Mouse (Mus musculus): Measurements from ENCODE around the gene Gsta2.
"Not testable (repeated sequence)": the region's sequence is repeated elsewhere in the genome, so short reads cannot be mapped to it uniquely, and the experiment has no call there.

The Gsta2 gene

GRCm38 (mm10) chr9:78364701-78365100, 9.1 kb upstream of the Gsta2 start:
- DNase-seq = no peak

GRCm38 (mm10) chr9:78363374-78363773, 7.8 kb upstream of the Gsta2 start:
- no peak for DNase-seq

DNA sequence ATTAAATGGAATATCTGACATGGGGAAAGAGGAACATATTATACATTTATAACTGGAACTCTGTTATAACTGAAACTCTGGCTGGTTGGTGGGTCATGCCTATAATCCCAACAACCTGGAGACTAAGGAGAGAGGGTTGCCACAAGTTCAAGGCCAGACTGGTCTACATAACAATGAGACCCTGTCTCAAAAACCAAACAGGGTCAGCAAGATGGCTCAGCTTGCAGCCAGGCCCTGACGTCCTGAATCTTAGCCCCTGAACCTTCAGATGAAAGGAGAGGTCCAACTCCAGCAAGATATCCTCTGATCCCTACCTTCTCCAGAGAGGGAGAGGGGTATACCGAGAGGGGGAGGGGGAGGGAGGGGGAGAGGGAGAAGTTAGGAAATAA, 4.9 kb upstream of the Gsta2 start:
- no peak for DNase-seq

DNA sequence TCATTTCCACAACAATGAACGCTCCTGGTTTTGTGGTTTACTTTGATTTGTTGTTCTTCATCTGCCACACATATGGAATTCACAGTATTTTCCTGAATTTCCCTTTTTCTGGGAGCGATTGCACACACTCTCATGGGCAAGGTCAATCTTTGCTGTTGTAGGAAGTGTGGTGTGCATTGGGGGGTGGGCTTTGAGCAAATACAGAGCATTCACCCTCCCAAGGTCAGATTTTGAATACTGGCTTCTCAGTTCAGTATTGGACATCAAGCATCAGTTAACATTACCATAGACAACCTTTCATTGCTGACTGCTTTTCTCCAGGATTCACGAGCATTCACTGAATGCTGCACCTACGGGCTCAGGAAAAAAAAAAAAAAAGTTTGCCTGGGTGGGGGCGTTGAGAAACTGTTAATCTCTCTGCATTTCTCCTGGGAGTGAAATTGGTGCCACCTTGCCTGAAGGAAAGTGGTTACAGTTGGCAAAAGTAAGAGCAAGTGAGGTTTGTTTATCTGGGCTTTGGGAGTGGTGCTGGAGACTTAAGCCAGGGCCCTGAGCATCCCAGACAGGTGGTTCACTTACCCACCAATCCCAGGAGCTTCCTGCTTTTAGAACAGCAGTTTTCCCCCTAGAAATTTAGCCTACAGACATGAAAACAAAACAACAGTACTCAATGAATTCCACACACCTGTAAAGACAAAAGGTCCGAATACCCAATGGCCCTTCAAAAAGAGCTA, 4.3 kb upstream of the Gsta2 start:
- no peak for DNase-seq

DNA sequence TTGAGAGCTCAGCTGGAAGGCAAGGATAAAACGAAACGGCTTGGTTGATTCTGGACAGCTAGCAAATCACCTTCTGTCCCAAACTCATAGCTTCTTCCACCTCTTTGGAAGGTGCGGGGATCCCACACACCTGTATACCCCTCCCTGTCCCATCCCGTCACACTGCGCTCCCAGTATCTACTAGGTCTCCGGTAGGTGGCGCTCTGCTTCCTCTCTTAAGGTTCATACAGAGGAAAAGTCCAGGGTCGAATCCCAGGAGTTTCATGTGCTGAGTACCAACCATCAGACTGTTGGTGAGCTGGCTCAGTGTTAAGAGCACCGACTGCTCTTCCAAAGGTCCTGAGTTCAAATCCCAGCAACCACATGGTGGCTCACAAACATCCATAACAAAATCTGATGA, 2.5 kb upstream of the Gsta2 start:
- DNase-seq = peak; percentile 83

DNA sequence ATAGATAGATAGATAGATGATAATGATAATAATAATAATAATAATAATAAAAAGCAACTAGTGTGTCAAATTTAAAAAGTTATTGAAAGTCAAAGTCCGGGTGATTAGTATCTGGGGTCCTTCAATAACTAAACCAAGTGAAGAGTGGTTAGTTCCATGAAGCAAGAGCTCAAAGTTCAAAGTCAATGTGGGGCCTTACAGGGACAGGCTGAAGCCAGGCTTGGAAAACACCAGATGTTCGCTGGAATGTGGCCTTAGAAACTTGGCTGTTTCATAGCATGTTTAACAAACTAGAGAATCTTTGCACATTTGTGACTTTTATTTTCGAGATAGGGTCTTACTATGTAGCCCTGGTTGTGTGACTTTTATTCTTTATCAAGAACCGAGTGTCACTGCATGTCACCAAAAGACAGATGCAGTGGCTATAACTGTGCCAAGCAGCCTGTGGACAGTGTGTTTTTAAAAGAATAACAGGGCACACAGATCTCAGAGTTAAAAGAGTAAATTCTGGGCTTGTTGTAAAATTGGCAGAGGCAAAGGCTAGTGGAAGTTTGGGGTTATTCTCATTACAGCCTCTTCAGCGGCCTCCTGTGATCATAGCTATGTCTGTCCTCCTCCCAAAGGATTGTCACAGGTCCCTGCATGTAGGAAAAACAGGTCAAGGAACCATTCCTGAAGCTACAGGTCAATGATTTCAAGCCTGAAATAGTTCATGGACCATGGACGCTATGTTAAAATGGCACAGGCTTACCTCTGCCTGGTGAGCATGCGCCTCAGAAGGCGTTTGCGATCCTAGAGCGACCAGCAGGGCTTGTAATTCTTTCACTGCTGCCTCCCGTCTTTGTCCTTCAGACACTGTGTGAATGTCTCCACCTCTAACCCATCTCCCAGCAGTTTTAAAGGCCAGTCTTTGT, 666 bp downstream of the Gsta2 start:
- DNase-seq = no peak

GRCm38 (mm10) chr9:78351504-78352220, 3.9 kb downstream of the Gsta2 start:
- DNase-seq = no peak

DNA sequence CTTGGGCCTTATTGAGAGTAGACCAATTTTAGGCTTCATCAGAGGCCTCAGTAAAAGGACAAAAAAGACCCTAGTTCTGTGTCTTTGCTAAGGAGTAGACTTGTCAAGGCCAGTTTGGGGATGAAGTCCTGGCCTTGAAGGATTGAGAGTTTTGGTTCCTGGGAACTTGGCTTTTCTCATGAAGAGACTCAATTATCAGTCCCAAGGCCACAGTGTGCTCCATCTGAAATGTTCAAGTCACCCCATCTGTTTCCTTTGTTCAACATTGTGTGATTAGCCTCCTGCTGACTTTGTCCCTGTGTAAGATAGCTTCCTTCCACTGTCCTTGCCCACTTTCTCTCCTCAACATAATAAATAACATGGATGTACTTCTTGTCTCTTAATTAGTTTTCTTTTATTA, 5.6 kb downstream of the Gsta2 start:
- DNase-seq = not testable (repeated sequence)

GRCm38 (mm10) chr9:78349141-78349540, 6.4 kb downstream of the Gsta2 start:
- not testable (repeated sequence) for DNase-seq

- DNase-seq = not testable (repeated sequence)
Measured at GRCm38 (mm10) chr9:78348206-78349004, 7.2 kb downstream of the Gsta2 start.

DNA sequence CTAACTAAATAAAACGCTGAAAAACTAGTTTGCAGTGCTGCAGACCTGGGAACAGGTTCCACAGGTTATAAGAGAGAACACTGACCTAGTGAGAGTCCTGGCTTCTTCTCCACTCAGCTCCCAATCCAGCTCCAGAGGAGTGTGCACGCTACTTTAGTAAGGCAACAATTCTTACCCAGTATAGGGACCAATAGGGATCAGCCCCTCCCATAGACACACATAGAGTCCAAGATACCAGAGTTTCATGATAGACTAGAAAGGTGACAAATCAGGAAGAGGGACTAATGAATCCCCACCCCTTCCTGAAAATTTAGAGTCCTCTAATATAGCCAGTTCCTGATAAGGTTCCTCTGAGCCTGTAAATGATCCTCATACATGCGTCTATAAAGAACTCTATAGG, 8.6 kb downstream of the Gsta2 start:
- no peak for DNase-seq

GRCm38 (mm10) chr9:78345235-78345634, 10.4 kb downstream of the Gsta2 start:
- not testable (repeated sequence) for DNase-seq

GRCm38 (mm10) chr9:78343055-78343454, 12.5 kb downstream of the Gsta2 start:
- DNase-seq = not testable (repeated sequence)

GRCm38 (mm10) chr9:78342494-78342893, 13.1 kb downstream of the Gsta2 start:
- not testable (repeated sequence) for DNase-seq

DNA sequence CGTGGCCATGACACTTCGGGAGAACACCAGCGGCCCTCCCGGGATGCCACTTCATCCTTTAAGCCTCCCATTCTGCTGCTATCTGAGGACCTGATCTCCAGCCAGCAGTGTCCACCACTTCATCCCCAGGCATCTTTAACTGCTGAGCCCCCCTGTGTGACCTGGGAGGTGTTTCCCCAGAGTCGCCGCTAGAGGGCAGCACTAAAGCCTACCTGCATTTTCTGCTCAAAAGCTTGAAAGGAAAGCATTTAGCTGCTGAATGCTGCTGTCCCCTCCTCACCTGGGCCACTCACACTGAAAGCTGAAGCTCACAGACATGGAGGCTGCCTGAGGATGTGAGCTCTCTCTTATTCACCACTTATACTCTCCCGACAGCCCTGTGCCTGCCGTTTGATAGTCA, 15.3 kb downstream of the Gsta2 start:
- peak; percentile 73 for DNase-seq

DNA sequence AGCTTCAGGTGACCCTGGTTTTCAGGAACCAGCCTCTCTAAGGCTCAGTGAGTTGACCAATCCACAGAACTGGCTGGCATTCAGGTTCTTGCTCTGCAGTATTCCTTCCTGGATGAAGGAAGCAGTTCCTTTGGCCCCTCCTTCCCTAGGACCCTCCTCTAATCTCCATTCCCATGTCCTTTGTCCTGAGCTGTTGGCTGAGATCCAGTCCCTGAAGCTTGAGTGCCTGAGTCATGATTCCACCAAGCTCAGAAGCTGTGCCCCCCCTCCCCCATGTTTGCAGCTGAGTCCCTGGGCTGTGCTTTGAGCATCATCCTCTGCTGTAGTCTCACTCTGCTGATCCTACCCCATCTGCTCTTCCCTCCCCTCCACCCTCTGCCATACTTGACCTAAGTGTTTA, 18.5 kb downstream of the Gsta2 start:
- DNase-seq = not testable (repeated sequence)

GRCm38 (mm10) chr9:78327289-78327688, 28.3 kb downstream of the Gsta2 start, which contains the start of gene Omt2b:
Gene Omt2b (plus strand): TSS chr9:78327589.
- DNase-seq = not testable (repeated sequence)

- peak; percentile 11 for DNase-seq
Measured at GRCm38 (mm10) chr9:78319499-78319898, 36.1 kb downstream of the Gsta2 start.

- DNase-seq = no peak
Measured at GRCm38 (mm10) chr9:78314696-78315095, 40.9 kb downstream of the Gsta2 start, which contains the start of gene Omt2a. Gene Omt2a (minus strand): TSS chr9:78314796.

DNA sequence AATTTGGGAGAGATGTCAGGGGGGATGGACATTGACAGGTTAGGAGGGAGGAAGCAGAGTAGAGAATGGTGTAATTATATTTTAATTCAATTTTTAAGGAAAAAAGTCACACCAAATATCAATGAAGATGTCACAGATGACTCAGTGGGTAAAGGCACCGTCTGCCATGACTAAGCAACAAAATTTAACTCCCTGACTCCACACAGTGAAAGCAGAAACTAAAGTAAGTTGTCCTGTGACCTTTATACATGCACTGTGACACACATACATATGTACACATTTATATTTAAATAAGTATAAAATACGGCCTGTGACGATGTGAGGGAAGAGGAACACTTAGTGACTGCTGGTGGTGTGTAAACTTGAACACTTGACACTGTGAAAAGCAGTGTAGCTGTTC, 47.5 kb downstream of the Gsta2 start:
- not testable (repeated sequence) for DNase-seq

DNA sequence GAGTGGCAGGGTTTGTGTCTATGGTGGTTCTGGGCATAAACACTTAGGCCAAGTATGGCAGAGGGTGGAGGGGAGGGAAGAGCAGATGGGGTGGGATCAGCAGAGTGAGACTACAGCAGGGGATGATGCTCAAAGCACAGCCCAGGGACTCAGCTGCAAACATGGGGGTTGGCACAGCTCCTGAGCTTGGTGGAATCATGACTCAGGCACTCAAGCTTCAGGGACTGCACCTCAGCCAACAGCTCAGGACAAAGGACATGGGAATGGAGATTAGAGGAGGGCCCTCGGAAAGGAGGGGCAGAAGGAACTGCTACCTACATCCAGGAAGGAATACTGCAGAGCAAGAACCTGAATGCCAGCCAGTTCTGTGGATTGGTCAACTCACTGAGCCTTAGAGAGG, 56.4 kb downstream of the Gsta2 start:
- DNase-seq = not testable (repeated sequence)

DNA sequence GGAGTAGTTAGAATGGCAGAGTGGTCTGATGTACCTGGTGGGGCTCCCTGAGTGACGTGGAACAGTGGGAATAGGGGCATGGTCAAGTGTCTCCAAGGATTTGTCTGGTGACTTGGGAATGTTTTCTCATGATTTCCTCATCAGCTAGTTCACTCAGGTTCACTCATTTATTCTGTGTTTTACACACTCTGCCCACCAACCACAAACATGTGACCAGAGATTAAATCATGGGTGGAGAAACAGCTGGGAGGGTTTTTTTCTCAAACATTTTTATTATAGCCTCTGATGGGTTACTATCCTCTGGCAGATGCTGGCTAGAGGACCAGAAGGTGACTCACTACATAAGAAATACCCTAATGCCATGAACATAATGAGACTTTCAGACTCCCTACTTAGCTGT, 57.4 kb downstream of the Gsta2 start:
- DNase-seq = no peak

Measured in thymus, postnatal 4 days (tissue).